Mouse (Mus musculus): ENCODE results near the gene Dppa2. TPM values are rescaled to one million over a fixed set of nuclear protein-coding genes. Genes with fewer than 3 reads are reported as not detected.

The Dppa2 gene
- total RNA-seq, 2 experiments from 2014 or later, result not detected

- intact Hi-C loops (cut with DNase I), result no loop called here
- DNase-seq (ENCODE audit: low spot score in 2 of 2), result no peak
These were observed 24.7 kb downstream of the Dppa2 start for GRCm38 (mm10) chr16:48328420-48328819.

- intact Hi-C loops (cut with DNase I), result no loop called here
- DNase-seq (ENCODE audit: low spot score in 2 of 2), result no peak
These were observed 28.1 kb downstream of the Dppa2 start for GRCm38 (mm10) chr16:48331822-48332221.

GRCm38 (mm10) chr16:48335326-48335725 lies 31.6 kb downstream of the Dppa2 start:
- intact Hi-C loops (cut with DNase I), result no loop called here
- DNase-seq (ENCODE audit: low spot score in 2 of 2), result no peak

GRCm38 (mm10) chr16:48344193-48344592 lies 40.5 kb downstream of the Dppa2 start:
- intact Hi-C loops (cut with DNase I), result no loop called here

GRCm38 (mm10) chr16:48347246-48347645 lies 43.5 kb downstream of the Dppa2 start:
- intact Hi-C loops (cut with DNase I), result no loop called here
- DNase-seq (ENCODE audit: low spot score in 2 of 2), result no peak

More at GRCm38 (mm10) chr16:48344193-48344592, 40.5 kb downstream of the Dppa2 start:
- no peak for DNase-seq (ENCODE audit: low spot score in 2 of 2)

GRCm38 (mm10) chr16:48355716-48356115 lies 52.0 kb downstream of the Dppa2 start:
- intact Hi-C loops (cut with DNase I), result no loop called here
- DNase-seq (ENCODE audit: low spot score in 2 of 2), result no peak

GRCm38 (mm10) chr16:48356417-48356816 lies 52.7 kb downstream of the Dppa2 start:
- no peak for DNase-seq (ENCODE audit: low spot score in 2 of 2)
- intact Hi-C loops (cut with DNase I), result no loop called here

- DNase-seq (ENCODE audit: low spot score in 2 of 2), result peak; percentile 45 to 73
- intact Hi-C loops (cut with DNase I), result no loop called here
These were observed 57.2 kb downstream of the Dppa2 start for GRCm38 (mm10) chr16:48360887-48361286.

GRCm38 (mm10) chr16:48366801-48367200 lies 63.1 kb downstream of the Dppa2 start:
- DNase-seq (ENCODE audit: low spot score in 2 of 2), result no peak
- intact Hi-C loops (cut with DNase I), result no loop called here

GRCm38 (mm10) chr16:48368096-48368495 lies 64.4 kb downstream of the Dppa2 start:
- DNase-seq (ENCODE audit: low spot score in 2 of 2), result no peak
- intact Hi-C loops (cut with DNase I), result no loop called here

Other genes starting within 250 kb of the Dppa2 start
- not detected for gene Dppa4, start 20.2 kb upstream of the Dppa2 start, total RNA-seq (2021)
- not detected for gene Gm5485, start 108.5 kb downstream of the Dppa2 start, total RNA-seq (2021)
- not detected for gene Morc1, start 127.3 kb downstream of the Dppa2 start, total RNA-seq (2021)